Mouse (Mus musculus) CH12.LX (cell line): ENCODE results near the gene Gtf3c1. TPM values are rescaled to one million over a fixed set of nuclear protein-coding genes. Genes with fewer than 3 reads are reported as not detected.

Source experiments
- DNase-seq: peaks from one replicate; pipeline ENCODE4 v3.0.0-alpha.2; 2013; ENCODE audit errors: extremely low read depth
- H3K27ac ChIP-seq: 2 replicates; pipeline ENCODE4 v1.5.1; 2012; ENCODE audit warnings: low read depth, mild to moderate bottlenecking, control low read depth, moderate library complexity; ENCODE audit not compliant: insufficient read depth
- H3K27me3 ChIP-seq: replicated peaks from 2 replicates; pipeline ENCODE3; 2012; ENCODE audit warnings: inconsistent platforms
- H3K36me3 ChIP-seq, 2 experiments: replicated peaks in 1 of 2; 2 replicates each; pipeline versions ENCODE3 to v1.6.1; 2012; ENCODE audit warnings: inconsistent platforms in 1 of 2, low read length in 1 of 2, mild to moderate bottlenecking in 1 of 2, mixed read lengths in 1 of 2, moderate library complexity in 1 of 2; ENCODE audit not compliant: control insufficient read depth in 1 of 2, insufficient read depth in 1 of 2
- H3K4me1 ChIP-seq, 2 experiments: 2 replicates each; pipeline ENCODE4 v1.6.1; 2012; ENCODE audit warnings: inconsistent platforms in 1 of 2, moderate library complexity in 1 of 2; ENCODE audit not compliant: insufficient read depth in 2 of 2, control insufficient read depth in 1 of 2
- H3K4me2 ChIP-seq: 2 replicates; pipeline ENCODE4 v1.6.1; 2012; ENCODE audit warnings: low read depth, mild to moderate bottlenecking, control low read depth; ENCODE audit not compliant: poor library complexity, insufficient read depth, severe bottlenecking
- H3K4me3 ChIP-seq, 3 experiments: fragments of 150-350 bp in 1 of 3; sonication (generic) in 1 of 3; replicated peaks in 1 of 3; 2 replicates each; pipeline versions ENCODE3 to v1.5.1; 2011 to 2012; ENCODE audit warnings: low read depth in 2 of 3, low read length in 2 of 3, mild to moderate bottlenecking in 2 of 3, moderate library complexity in 2 of 3, control low read depth in 1 of 3, improper control_type of control experiment in 1 of 3, inconsistent platforms in 1 of 3, mixed read lengths in 1 of 3; ENCODE audit not compliant: poor library complexity in 1 of 3
- H3K79me2 ChIP-seq: replicated peaks from 2 replicates; pipeline ENCODE4 v1.6.1; 2012; ENCODE audit warnings: mild to moderate bottlenecking, moderate library complexity; ENCODE audit not compliant: control insufficient read depth, poor library complexity, insufficient read depth, severe bottlenecking; ENCODE audit errors: extremely low read depth
- H3K9ac ChIP-seq: 2 replicates; pipeline ENCODE4 v1.6.1; 2012; ENCODE audit warnings: low read depth, mild to moderate bottlenecking, control low read depth, moderate library complexity; ENCODE audit not compliant: insufficient read depth
- H3K9me3 ChIP-seq: replicated peaks from 2 replicates; pipeline ENCODE3; 2012; ENCODE audit warnings: low read length, inconsistent platforms, mixed read lengths
- BHLHE40 ChIP-seq: IDR thresholded peaks from 2 replicates; pipeline ENCODE4 v1.6.1; 2011; ENCODE audit warnings: mild to moderate bottlenecking, low read depth, low read length, improper control_type of control experiment
- CHD1 ChIP-seq: IDR thresholded peaks from 2 replicates; pipeline ENCODE4 v1.6.1; 2012; ENCODE audit warnings: low read depth, low read length, improper control_type of control experiment, inconsistent platforms
- CHD2 ChIP-seq: IDR thresholded peaks from 2 replicates; pipeline ENCODE4 v1.6.1; 2011; ENCODE audit warnings: low read length, improper control_type of control experiment
- CTCF ChIP-seq, 2 experiments: IDR thresholded peaks in 1 of 2; conservative IDR thresholded peaks in 1 of 2; 2 replicates each; pipeline ENCODE4 v1.5.1; 2011 to 2012; ENCODE audit warnings: low read depth in 2 of 2, low read length in 2 of 2, improper control_type of control experiment in 1 of 2, inconsistent platforms in 1 of 2, mild to moderate bottlenecking in 1 of 2, moderate library complexity in 1 of 2
- E2F4 ChIP-seq: IDR thresholded peaks from 2 replicates; pipeline ENCODE4 v1.6.1; 2011; ENCODE audit warnings: low read depth, low read length, improper control_type of control experiment; ENCODE audit not compliant: insufficient replicate concordance
- ELF1 ChIP-seq: IDR thresholded peaks from 2 replicates; pipeline ENCODE4 v1.6.1; 2014; ENCODE audit warnings: low read depth, mild to moderate bottlenecking, inconsistent platforms, low read length, improper control_type of control experiment
- EP300 ChIP-seq: IDR thresholded peaks from 2 replicates; pipeline ENCODE4 v1.6.1; 2011; ENCODE audit warnings: low read length, improper control_type of control experiment
- ETS1 ChIP-seq: conservative IDR thresholded peaks from 2 replicates; pipeline ENCODE4 v1.6.1; 2012; ENCODE audit warnings: low read depth, mild to moderate bottlenecking, inconsistent platforms, low read length, improper control_type of control experiment, moderate library complexity
- GABPA ChIP-seq: IDR thresholded peaks from 2 replicates; pipeline ENCODE4 v1.6.1; 2012; ENCODE audit warnings: low read depth, low read length, improper control_type of control experiment, inconsistent platforms; ENCODE audit not compliant: insufficient replicate concordance
- HCFC1 ChIP-seq: IDR thresholded peaks from 2 replicates; pipeline ENCODE4 v1.6.1; 2012; ENCODE audit warnings: low read depth, mild to moderate bottlenecking, inconsistent platforms, low read length, improper control_type of control experiment
- IRF4 ChIP-seq: IDR thresholded peaks from 2 replicates; pipeline ENCODE4 v1.6.1; 2014; ENCODE audit warnings: low read depth, mild to moderate bottlenecking, inconsistent platforms, low read length, improper control_type of control experiment
- JUND ChIP-seq: conservative IDR thresholded peaks from 2 replicates; pipeline ENCODE4 v1.6.1; 2011; ENCODE audit warnings: low read depth, low read length, improper control_type of control experiment
- KAT2A ChIP-seq: IDR thresholded peaks from 2 replicates; pipeline ENCODE4 v1.6.1; 2012; ENCODE audit warnings: low read length, improper control_type of control experiment, inconsistent platforms; ENCODE audit not compliant: insufficient replicate concordance
- MAFK ChIP-seq: IDR thresholded peaks from 2 replicates; pipeline ENCODE4 v1.6.1; 2011; ENCODE audit warnings: low read length, improper control_type of control experiment; ENCODE audit not compliant: insufficient replicate concordance
- MAX ChIP-seq: IDR thresholded peaks from 2 replicates; pipeline ENCODE4 v1.6.1; 2011; ENCODE audit warnings: low read length, improper control_type of control experiment
- MEF2A ChIP-seq: IDR thresholded peaks from 2 replicates; pipeline ENCODE4 v1.6.1; 2014; ENCODE audit warnings: low read depth, mild to moderate bottlenecking, inconsistent platforms, low read length, improper control_type of control experiment, borderline replicate concordance
- MXI1 ChIP-seq: IDR thresholded peaks from 2 replicates; pipeline ENCODE4 v1.6.1; 2011; ENCODE audit warnings: mild to moderate bottlenecking, low read depth, low read length, improper control_type of control experiment
- MYC ChIP-seq: IDR thresholded peaks from 2 replicates; pipeline ENCODE4 v1.6.1; 2011; ENCODE audit warnings: low read depth, mild to moderate bottlenecking, improper control_type of control experiment, low read length
- NELFE ChIP-seq: IDR thresholded peaks from 2 replicates; pipeline ENCODE4 v1.6.1; 2011; ENCODE audit warnings: low read depth, low read length, improper control_type of control experiment
- NRF1 ChIP-seq: IDR thresholded peaks from 2 replicates; pipeline ENCODE4 v1.6.1; 2014; ENCODE audit warnings: low read depth, mild to moderate bottlenecking, inconsistent platforms, low read length, improper control_type of control experiment, moderate library complexity
- PAX5 ChIP-seq: IDR thresholded peaks from 2 replicates; pipeline ENCODE4 v1.6.1; 2012; ENCODE audit warnings: low read length, inconsistent platforms, mixed read lengths
- POLR2A ChIP-seq: IDR thresholded peaks from 2 replicates; pipeline ENCODE4 v1.6.1; 2011; ENCODE audit warnings: low read depth, mild to moderate bottlenecking, improper control_type of control experiment, low read length
- POLR2AphosphoS2 ChIP-seq: IDR thresholded peaks from 2 replicates; pipeline ENCODE4 v1.6.1; 2011; ENCODE audit warnings: low read depth, low read length, improper control_type of control experiment
- RAD21 ChIP-seq: IDR thresholded peaks from 2 replicates; pipeline ENCODE4 v1.6.1; 2011; ENCODE audit warnings: low read depth, mild to moderate bottlenecking, low read length, improper control_type of control experiment, moderate library complexity
- RCOR1 ChIP-seq: conservative IDR thresholded peaks from 2 replicates; pipeline ENCODE4 v1.6.1; 2012; ENCODE audit warnings: low read depth, mild to moderate bottlenecking, inconsistent platforms, low read length, improper control_type of control experiment
- SIN3A ChIP-seq: IDR thresholded peaks from 2 replicates; pipeline ENCODE4 v1.6.1; 2012; ENCODE audit warnings: low read length, improper control_type of control experiment, inconsistent platforms
- SMC3 ChIP-seq: IDR thresholded peaks from 2 replicates; pipeline ENCODE4 v1.6.1; 2011; ENCODE audit warnings: low read depth, low read length, improper control_type of control experiment
- TCF12 ChIP-seq: IDR thresholded peaks from 2 replicates; pipeline ENCODE4 v1.6.1; 2014; ENCODE audit warnings: low read depth, mild to moderate bottlenecking, inconsistent platforms, low read length, improper control_type of control experiment
- USF1 ChIP-seq: IDR thresholded peaks from 2 replicates; pipeline ENCODE4 v1.6.1; 2014; ENCODE audit warnings: low read depth, mild to moderate bottlenecking, inconsistent platforms, low read length, improper control_type of control experiment
- USF2 ChIP-seq: conservative IDR thresholded peaks from 2 replicates; pipeline ENCODE4 v1.6.1; 2011; ENCODE audit warnings: low read depth, low read length, improper control_type of control experiment
- ZKSCAN1 ChIP-seq: IDR thresholded peaks from 2 replicates; pipeline ENCODE4 v1.6.1; 2012; ENCODE audit warnings: low read depth, inconsistent platforms, low read length, improper control_type of control experiment, borderline replicate concordance
- ZMIZ1 ChIP-seq: IDR thresholded peaks from 2 replicates; pipeline ENCODE4 v1.6.1; 2012; ENCODE audit warnings: low read depth, mild to moderate bottlenecking, inconsistent platforms, low read length, improper control_type of control experiment
- ZNF384 ChIP-seq: IDR thresholded peaks from 2 replicates; pipeline ENCODE4 v1.6.1; 2012; ENCODE audit warnings: low read depth, low read length, improper control_type of control experiment, inconsistent platforms
- dilution Hi-C: fragments of 300-500 bp; cut with MboI; formaldehyde crosslinking; loops from 2 replicates; pipeline ENCODE4 v1.14.3; 2020; ENCODE audit warnings: low sequenced_read_pairs; ENCODE audit not compliant: extremely low pct_unique_long_range_greater_than_20kb, extremely low pct_ligation_motif_present
- in situ Hi-C: fragments of 300-500 bp; cut with MboI; formaldehyde crosslinking; loops from 3 replicates; pipeline ENCODE4 v1.14.3; 2019; ENCODE audit warnings: low sequenced_read_pairs, low pct_ligation_motif_present, low pct_unique_long_range_greater_than_20kb, mixed read lengths
- polyA plus RNA-seq: library from polyadenylated mRNA; unstranded; fragments of >175 nt; gene quantifications from 2 replicates; pipeline ENCODE4 v1.2.1, GENCODE M21; 2012; ENCODE audit warnings: low read depth; ENCODE audit not compliant: insufficient read length
- total RNA-seq, 2 experiments: library from RNA; depleted of rRNA; stranded (reverse); fragments of 300-350 nt in 1 of 2; fragments of >200 nt in 1 of 2; gene quantifications; 2 replicates each; pipeline ENCODE4 v1.2.3; 2012 to 2014

The Gtf3c1 gene
- total and polyA plus RNA-seq, 3 experiments: 20.2 to 48.4 (median 46.8) TPM

DNA sequence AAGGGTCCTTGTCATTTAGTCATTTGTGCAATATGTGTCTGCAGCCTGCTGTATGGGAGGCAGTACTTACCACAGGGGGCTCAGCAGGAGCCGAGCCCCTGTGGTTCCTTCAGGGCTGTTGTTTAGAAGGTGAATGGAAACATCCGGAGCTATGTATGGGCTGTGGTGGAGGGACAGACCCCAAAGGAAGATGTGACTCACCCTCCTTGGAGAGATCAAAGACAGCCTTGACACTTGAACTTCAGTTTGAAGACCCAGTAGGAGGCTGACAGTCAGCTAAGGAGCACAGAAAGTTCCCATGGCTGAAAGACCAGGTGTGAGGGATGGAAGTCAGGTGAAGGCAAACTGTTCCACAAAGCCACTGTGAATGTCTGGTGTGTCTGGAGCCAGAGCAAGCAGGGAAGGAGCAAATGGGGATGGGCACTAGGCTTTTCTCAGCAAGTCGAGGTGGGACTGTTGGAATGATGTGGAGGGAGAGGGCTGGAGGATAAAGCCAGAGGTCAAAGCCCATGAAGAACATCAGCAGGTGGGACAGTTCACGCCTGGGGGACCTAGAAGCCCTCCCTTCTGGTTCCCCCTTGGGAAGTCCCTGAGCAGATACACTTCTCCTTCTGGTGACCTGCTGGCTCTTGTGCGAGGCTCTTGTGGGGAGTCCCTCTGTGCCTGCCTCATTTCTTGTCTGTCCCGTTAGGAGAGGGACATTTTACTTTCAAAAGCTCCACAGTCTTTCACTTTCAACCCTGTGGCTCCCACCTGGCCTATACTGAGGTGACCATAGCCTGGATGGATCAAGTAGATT, 100.0 kb downstream of the Gtf3c1 start (continued):
- 0 out of 2 replicates have a peak, but pooled peaks have one; percentile 16 for TF ChIP-seq NRF1
- peak; percentile 94; the same call in 1 of the 2 replicates for TF ChIP-seq RCOR1
- no peak for TF ChIP-seq NELFE

DNA sequence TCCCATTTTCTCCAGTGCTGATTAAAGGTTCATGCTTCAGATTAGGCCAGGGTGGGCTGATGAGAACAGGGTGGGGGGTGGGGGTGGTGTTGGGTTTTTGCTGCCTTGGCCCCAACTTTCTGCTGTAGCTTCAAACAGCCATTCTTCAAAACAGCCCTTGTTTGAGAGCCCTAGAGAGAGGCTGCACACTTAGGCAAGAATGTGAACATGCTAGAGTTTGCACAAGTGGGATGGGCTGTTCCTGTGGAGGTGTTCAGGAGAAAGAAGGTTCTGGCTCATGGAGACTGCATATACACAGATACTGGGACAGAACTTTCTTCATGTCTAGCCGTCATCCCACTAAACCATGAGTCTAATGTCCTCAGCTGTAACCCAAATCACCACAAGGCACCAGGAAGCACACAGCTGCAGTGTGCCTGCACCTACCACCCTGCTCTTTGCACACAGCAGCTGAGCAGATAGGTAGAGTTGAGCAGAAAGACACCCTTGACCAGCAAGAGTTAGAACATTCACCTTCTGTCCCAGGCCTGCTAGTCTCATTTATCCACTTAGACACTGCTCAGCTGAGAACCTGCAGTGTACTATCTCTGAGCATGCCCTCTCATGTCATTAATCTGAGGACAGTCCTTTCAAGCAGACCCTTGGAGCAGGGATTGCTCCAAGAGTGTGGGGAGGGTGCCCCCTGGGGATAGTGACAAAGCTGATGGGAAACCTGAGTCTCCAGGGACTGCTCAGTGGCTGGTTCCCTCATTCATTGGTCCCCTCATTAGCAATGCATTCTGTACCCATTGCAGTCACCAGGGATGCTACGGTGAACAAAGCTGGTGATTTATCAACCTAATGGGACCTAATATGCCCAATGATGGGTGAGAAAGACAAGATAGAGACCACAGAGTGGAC, 101.1 kb downstream of the Gtf3c1 start:
- Histone ChIP-seq H3K27me3 (no peaks in the 10 kb centered on the region), H3K4me3 (peak overlapping the region; percentile 28 to 86 (median 86)), H3K4me2 (peak overlapping the region; percentile 92), H3K79me2 (peaks cover 76% of the 10 kb centered on the region), H3K9ac (peak overlapping the region; percentile 93), H3K36me3 (peaks cover 49 to 63% of the 10 kb centered on the region in 2 experiments), H3K4me1 (peaks cover 9 to 48% of the 10 kb centered on the region in 2 experiments), H3K9me3 (peaks cover 7% of the 10 kb centered on the region), H3K27ac (peak overlapping the region; percentile 100)
- peak; percentile 85 for DNase-seq
- in situ Hi-C loops (no loop called here), dilution Hi-C loops (no loop called here)
- TF ChIP-seq GABPA (no peak), CTCF (conservative IDR thresholded peaks at IDR 0.05 in 1 of 2, IDR thresholded peaks at IDR 0.05 in 1 of 2; ENCODE audit: low read depth in 2 of 2, low read length in 2 of 2) (peak in 1 of 2 experiments; percentile 40; a peak in 2 of 4 replicates), ELF1 (peak; percentile 15; the same call in 1 of the 2 replicates), E2F4 (no peak), NRF1 (peak; percentile 8; the same call in 1 of the 2 replicates), MEF2A (peak; percentile 52; the same call in 1 of the 2 replicates), HCFC1 (no peak), PAX5 (no peak), MAFK (no peak), SIN3A (no peak; the same call in 1 of the 2 replicates), USF2 (no peak), RAD21 (peak; percentile 26), JUND (no peak), USF1 (no peak), ZKSCAN1 (no peak), MXI1 (peak; percentile 76), CHD2 (peak; percentile 39; the same call in 1 of the 2 replicates), SMC3 (peak; percentile 36; the same call in 1 of the 2 replicates), BHLHE40 (peak; percentile 68), IRF4 (peak; percentile 69; the same call in 1 of the 2 replicates), CHD1 (no peak; the same call in 1 of the 2 replicates), POLR2A (0 out of 2 replicates have a peak, but pooled peaks have one; percentile 21), MYC (no peak), EP300 (no peak; the same call in 1 of the 2 replicates), MAX (no peak), NELFE (no peak), KAT2A (peak; percentile 75; the same call in 1 of the 2 replicates), POLR2AphosphoS2 (peak; percentile 59; the same call in 1 of the 2 replicates), TCF12 (peak; percentile 83), ZMIZ1 (peak; percentile 29; the same call in 1 of the 2 replicates), ETS1 (peak; percentile 81; the same call in 1 of the 2 replicates), RCOR1 (no peak; the same call in 1 of the 2 replicates), ZNF384 (no peak)
